Mouse (Mus musculus): ENCODE results near the gene Cdc14a.
A peak's percentile ranks its signal among the peaks of the same experiment; 100 is the strongest.

Gene Cdc14a

DNA sequence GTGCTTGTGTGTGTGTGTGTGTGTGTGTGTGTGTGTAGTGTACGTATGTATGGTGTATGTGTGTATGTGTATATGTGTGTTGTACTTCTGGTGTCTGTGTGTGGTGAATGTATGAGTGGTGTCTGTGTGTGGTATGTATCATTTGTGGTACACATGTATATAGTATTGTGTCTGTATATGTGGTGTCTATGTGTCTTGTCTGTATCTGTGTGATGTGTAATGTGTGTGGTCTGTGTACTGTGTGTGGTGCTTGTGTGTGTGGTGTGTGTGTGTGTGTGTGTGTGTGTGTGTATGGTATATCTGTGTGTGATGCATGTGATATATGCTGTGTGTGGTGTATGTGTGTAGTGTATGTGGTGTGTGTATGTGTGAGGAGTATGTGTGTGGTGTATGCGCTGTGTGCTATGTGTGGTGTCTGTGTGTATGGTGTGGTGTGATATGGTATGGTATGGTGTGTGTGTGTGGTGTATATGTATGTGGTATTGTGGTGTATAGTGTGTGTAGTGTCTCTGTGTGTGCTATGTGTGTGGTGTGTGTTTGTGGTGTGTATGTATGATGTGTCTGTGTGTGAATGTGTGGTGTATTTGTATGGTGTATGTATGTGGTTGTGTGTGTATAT is 156.7 kb downstream of the Cdc14a start:
- DNase-seq (ENCODE audit: low spot score) = no peak

GRCm38 (mm10) chr3:116266360-116266759 is 157.5 kb downstream of the Cdc14a start:
- no peak for DNase-seq (ENCODE audit: low spot score)

- DNase-seq (ENCODE audit: low spot score) = no peak
These were observed 159.9 kb downstream of the Cdc14a start for GRCm38 (mm10) chr3:116263977-116264376.

- no peak for DNase-seq (ENCODE audit: low spot score)
These were observed 160.8 kb downstream of the Cdc14a start for GRCm38 (mm10) chr3:116263061-116263460.

DNA sequence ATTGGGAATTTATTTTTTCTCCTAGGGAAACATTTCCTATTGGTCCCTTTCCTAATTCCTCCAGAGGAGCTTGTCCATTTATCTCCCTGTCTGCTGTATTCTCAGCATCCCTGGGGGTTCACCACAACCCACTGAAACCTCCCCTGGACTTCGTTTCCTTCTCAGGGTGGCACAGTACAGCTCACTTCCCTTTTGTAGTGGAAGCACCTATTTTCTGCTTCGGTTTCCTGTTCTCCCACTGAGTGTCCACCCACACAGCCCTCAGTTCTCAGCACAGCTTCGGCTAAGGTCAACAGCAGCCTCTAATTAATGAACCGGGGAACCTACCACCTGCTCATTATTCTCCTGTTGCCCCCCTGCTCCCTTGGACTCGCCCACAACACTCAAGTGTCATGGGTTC is 167.7 kb downstream of the Cdc14a start:
- peak; percentile 7 for DNase-seq (ENCODE audit: low spot score)

DNA sequence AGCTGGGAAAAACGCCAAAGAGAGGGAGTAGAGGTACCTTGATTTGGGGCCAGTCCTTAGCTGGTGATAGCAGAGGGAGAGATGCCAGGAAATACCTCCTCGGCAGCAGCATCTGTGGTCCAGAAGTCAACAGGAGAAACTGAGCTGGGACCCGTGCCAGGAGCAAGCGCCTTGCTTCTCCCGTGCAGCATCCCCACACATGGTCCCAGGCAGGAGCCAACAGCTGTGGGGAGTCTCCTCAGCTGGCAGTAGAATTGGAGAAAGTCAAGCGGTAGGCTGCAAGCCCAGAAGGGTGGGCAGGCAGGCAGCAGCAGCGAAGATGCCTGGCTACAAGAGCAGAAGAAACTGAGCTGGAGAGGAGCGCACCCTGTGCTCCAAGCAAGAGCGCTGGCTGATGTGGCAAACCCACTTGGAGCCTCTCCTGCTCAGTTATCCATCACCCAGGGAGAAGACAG is 170.7 kb downstream of the Cdc14a start, which contains the start of gene Gpr88:
TSS of gene Gpr88 (minus strand) at position 427 of the 455 bp plus-strand sequence.
- peak; percentile 65 for DNase-seq (ENCODE audit: low spot score)

DNA sequence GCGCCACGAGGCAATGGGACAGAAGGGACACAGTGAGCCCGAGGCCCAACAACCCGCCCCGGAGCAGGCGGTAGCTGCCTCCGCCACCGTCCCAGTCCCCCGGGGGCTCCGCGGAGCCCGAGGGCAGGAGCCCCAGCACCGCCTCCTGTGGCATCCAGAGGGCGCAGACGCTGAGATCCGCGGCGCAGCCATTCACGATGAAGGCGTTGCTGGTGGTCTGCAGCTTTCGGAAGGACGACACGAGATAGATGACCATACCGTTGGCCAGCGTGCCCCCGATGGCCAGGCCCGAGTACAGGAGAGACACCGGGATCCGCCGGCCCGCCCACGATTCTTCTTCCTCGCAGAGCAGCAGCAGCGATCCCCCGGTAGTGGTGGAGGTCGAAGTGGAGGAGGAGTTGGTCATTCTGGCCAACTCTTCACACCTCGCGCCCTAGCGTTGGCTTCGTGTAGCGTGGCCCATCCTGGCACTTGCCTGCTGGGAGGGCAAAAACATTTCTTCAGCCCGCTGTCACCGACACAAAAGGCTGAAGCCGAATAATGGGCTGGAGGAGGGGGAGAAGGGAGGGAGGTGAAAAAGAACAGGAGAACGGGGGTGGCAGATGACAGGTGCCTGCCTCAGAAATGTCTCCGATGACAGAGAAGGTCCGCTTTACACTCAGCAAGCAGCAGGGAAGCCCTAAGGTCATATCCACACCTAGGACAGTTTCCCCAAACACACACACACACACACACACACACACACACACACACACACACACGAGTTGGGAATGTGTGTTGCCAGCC is 171.4 kb downstream of the Cdc14a start:
- peak; percentile 9 for DNase-seq (ENCODE audit: low spot score)

DNA sequence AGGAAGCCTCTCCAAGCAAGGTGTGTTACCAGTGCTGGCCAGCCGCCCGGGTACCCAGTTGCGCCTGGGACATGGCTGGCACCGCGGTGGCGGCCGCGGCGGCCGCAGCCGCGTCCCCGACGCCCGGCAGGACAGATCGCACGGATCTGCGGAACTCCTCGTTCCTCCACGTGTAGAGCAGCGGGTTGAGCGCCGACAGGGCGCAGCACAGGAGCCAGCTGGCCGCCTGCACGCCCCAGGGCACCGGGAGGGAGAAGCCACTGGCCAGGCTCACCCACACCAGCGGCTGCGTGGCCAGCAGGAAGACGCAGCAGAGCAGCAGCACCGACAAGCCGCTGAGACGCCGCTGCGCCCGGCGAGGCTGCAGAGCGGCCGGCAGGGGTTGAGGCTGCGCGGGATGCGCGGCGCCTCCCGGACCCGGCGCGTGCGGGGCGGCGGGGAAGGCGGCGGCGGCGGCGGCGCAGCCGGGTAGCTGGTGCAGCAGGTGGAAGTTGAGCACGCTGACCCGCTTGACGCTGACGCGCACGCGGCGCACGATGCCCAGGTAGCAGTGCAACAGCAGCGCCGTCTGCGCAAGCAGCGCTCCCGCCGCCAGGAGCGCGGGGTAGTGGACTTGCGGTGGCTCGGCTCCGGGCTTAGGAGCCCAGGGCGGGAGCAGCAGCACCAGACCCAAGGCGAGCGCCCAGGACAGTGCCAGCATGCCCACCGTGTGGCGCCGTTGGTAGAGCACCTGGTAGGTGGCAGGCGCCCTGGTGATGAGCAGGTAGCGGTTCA is 172.2 kb downstream of the Cdc14a start:
- DNase-seq (ENCODE audit: low spot score) = peak; percentile 39

GRCm38 (mm10) chr3:116249026-116249425 is 174.8 kb downstream of the Cdc14a start:
- no peak for DNase-seq (ENCODE audit: low spot score)

DNA sequence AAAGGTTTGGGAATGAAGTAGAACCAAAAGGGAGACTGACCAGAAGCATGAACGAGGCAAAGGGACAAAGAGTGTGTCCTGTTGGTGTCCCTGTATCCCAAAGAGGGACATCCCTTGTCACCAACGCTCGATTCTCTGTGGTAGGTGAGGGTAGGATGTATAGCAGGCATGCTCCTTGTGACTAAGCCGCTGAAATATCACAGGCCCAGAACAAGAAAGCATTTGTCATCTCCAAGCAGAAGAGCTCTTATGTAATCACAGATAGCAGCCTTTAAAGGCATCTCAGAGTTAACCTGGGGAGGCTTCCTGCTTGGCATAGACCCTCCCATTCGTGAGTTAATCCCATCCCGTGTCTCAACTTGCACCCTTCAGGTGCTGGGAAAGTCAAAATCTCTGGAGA is 179.4 kb downstream of the Cdc14a start:
- DNase-seq (ENCODE audit: low spot score) = no peak

DNA sequence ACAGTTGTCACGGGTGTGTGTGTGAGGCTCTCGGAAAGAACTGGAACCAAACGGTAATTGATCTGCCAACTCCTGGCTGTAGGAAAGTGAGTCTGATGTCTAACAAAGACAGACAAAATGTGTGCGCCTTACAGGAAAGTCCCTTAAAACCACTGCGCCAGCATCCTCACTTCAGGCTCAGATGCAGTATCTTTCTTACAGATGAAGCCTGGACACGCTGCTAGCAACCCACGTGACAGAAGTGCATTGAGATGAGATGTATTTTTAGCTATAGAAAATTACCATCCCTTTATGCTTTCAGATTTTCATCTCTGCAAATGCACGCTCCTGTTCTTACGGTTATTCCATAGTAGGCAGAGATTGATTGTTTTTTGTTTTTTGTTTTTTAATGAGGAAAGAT is 181.1 kb downstream of the Cdc14a start:
- DNase-seq (ENCODE audit: low spot score) = no peak

GRCm38 (mm10) chr3:116237527-116237926 is 186.3 kb downstream of the Cdc14a start:
- DNase-seq (ENCODE audit: low spot score) = no peak

DNA sequence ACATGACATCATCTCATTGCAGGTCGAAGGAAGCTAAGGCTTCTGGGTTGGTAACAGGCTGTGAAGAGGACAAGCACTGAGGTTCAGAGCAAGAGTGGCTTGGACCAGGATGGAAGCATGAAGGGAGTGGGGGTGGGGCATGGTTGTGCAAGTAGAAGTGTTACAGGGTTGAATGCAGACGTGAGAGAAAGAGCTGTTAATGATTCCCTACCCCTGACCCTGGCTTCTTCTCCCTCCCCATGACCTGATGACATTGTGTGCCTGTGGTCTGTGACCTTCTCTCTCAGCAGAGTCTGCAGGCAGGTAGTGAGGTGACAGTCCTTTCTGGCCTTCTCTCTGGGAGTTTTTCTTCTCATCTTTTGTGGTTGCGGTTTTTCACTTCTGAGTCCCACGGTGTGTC is 187.0 kb downstream of the Cdc14a start:
- no peak for DNase-seq (ENCODE audit: low spot score)

GRCm38 (mm10) chr3:116233515-116233914 is 190.3 kb downstream of the Cdc14a start:
- no peak for DNase-seq (ENCODE audit: low spot score)

GRCm38 (mm10) chr3:116232763-116233162 is 191.1 kb downstream of the Cdc14a start:
- DNase-seq (ENCODE audit: low spot score) = no peak

- DNase-seq (ENCODE audit: low spot score) = no peak
These were observed 194.5 kb downstream of the Cdc14a start for GRCm38 (mm10) chr3:116229336-116229735.

DNA sequence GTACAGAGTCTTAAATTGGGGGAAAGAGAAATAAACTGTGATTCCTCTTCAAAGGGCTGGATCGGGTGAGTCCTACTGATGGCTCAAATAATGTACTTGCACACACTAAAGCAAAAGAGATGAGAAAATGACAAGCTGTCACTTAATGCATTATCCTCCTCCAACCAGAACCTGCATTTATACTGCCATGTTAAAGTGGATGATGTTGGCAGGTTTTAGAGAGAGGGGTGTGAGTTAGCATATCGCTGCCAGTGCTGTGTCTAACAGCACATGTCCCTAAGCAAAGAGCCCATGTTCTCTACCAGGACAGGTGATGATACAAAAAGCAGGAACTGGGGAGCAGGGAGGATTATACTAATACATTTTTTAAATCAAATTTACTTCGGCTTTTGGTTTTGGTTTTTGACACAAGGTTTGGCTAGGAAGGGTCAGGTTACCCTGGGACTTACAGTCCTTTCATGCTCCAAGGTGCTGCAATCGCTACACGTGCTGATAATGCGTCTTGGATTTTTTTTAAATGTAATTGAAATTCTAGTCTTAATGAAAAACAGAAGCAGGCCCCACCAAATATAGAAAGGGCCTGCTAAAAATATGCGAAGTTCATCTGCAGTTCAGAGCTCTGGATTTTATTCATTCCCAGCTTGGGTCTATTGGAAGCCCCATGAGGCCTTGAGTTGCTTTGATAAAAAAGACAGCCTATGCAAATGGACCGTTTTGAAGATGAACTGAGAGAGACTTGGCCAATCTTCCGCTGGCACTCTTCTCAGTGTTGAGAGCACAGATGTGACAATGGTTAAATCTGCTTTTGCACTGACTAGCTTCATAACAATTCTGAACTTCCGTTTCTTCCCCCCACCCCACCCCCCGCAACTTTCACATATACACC is 195.2 kb downstream of the Cdc14a start:
- DNase-seq (ENCODE audit: low spot score) = no peak

GRCm38 (mm10) chr3:116227383-116227782 is 196.4 kb downstream of the Cdc14a start:
- no peak for DNase-seq (ENCODE audit: low spot score)

- no peak for DNase-seq (ENCODE audit: low spot score)
These were observed 196.9 kb downstream of the Cdc14a start for GRCm38 (mm10) chr3:116226915-116227314.
